23 mouse cellular contexts compared by ENCODE assay signal in the genomic region with DNA sequence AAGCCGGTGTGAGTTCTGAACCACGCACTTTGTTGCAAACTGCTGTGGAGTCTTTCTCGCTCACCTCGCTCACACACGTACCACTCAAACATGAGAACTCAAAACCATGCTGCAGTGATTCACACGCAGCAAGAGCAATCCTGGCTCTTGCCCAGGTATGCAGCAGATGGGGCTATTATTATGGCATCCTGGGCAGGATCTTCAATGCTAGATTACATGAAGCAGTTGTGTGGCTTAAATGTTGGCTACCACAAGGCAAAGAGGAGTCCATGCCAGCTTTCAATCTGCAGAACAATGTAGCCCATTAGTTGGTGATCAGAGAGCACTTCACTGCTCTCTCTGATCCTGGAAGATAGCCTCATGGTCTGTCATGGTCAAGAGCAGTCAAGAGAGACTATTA.
DNase-seq lines count a peak whose midpoint lies in the region; ATAC-seq and TF ChIP-seq lines count a peak whose summit lies in the region.
"Had no signal": no experiment of that assay in that cellular context is flagged by ENCODE, and none has a peak within 500 bp of the region (broad histone marks: within the 10 kb centered on the region; RNA-seq: fewer than 3 reads in every experiment).

No protein-coding gene starts in this region.

- no peak for TF ChIP-seq CTCF in cerebellum, adult 2 months (IDR thresholded peaks at IDR 0.05; ENCODE audit: borderline replicate concordance, insufficient read depth, low read depth, low read length)

- WGBS in cerebellum, adult 2 months = 18% methylated on average over 6 of the region's 6 CpGs

- H3K27me3 ChIP-seq in cerebellum, adult 2 months (ENCODE audit: control insufficient read depth, insufficient read depth, low read length) = no peaks in the 10 kb centered on the region
- H3K27me3 ChIP-seq: heart, embryonic 15.5 days; hindbrain, embryonic 15.5 days; intestine, embryonic 15.5 days had no signal

- H3K4me1 ChIP-seq in cerebellum, adult 2 months (ENCODE audit: control insufficient read depth, insufficient read depth, low read length) = peaks cover 25% of the 10 kb centered on the region
- H3K4me1 ChIP-seq: embryonic facial prominence, embryonic 10.5 days; intestine, embryonic 15.5 days had no signal

- H3K27ac ChIP-seq in cerebellum, adult 2 months (ENCODE audit: insufficient read depth, low read length) = no peak overlapping the region
- H3K27ac ChIP-seq: embryonic facial prominence, embryonic 10.5 days; heart, embryonic 15.5 days; hindbrain, embryonic 15.5 days; intestine, embryonic 15.5 days; layer of hippocampus, adult 2 months; macrophage; midbrain, embryonic 10.5 days; stomach, postnatal 0 days had no signal

- intact Hi-C loops in left cerebral cortex, postnatal 10 days (cut with DNase I) = no loop called here
- intact Hi-C loops in heart, postnatal 10 days (cut with DNase I) = no loop called here

- no peak; the same call in 1 of the 2 replicates for ATAC-seq in cerebellum, adult (ENCODE audit: insufficient number of reproducible peaks, low FRiP score, low TSS enrichment)
- ATAC-seq: intestine, embryonic 15.5 days; lung, postnatal 0 days had no signal

- TF ChIP-seq POLR2A in cerebellum, adult 2 months (IDR thresholded peaks at IDR 0.05; ENCODE audit: borderline replicate concordance, insufficient read depth, low read length) = no peak

- peak; percentile 49 for DNase-seq in cerebellum, adult 11 months
- DNase-seq in left cerebral cortex, adult 18-20 months (ENCODE audit: low spot score in 2 of 2) = peak; percentile 5 to 23
- DNase-seq in left cerebral cortex, postnatal 10 days (ENCODE audit: extremely low spot score in 1 of 2, low spot score in 2 of 2) = no peak
- DNase-seq in cerebellum, adult 2 months = peak; percentile 69 to 84
- DNase-seq in cerebellum, postnatal 25 days = peak; percentile 79 to 84
- DNase-seq in kidney, adult 9 months = no peak
- no peak for DNase-seq in heart, postnatal 10 days
- DNase-seq: adrenal gland, postnatal 25 days; gastrocnemius, postnatal 36 days; heart, postnatal 4 days; kidney, adult 8-10 months; kidney, postnatal 14 days; thymus, adult 2 months had no signal

- no peak overlapping the region for H3K4me3 ChIP-seq in cerebellum, adult 2 months (replicated peaks; ENCODE audit: insufficient read depth, low read depth, low read length)
- H3K4me3 ChIP-seq: embryonic facial prominence, embryonic 10.5 days; heart, embryonic 15.5 days; hindbrain, embryonic 15.5 days; intestine, embryonic 15.5 days; layer of hippocampus, adult 2 months; midbrain, embryonic 10.5 days had no signal

Comparison
In these comparisons a context has a peak if more than half of its experiments do, and no peak if none do; other contexts are left out.
1. DNase-seq: peak in cerebellum, adult 11 months (single experiment), left cerebral cortex, adult 18-20 months (2 of 2), cerebellum, adult 2 months (2 of 2) and cerebellum, postnatal 25 days (2 of 2); none in left cerebral cortex, postnatal 10 days (0 of 2), kidney, adult 9 months (single experiment) and heart, postnatal 10 days (0 of 2).